Comparison of ENCODE assay signal across 17 mouse cellular contexts in genomic region chr12:117914613-117915245, GRCm38 (mm10).
DNase-seq lines count a peak whose midpoint lies in the region; ATAC-seq and TF ChIP-seq lines count a peak whose summit lies in the region.
"Had no signal": no experiment of that assay in that cellular context is flagged by ENCODE, and none has a peak within 500 bp of the region (broad histone marks: within the 10 kb centered on the region; RNA-seq: fewer than 3 reads in every experiment).

No protein-coding gene starts in this region.

- no peak for TF ChIP-seq POLR2A in brain, embryonic 14.5 days (IDR thresholded peaks at IDR 0.05; ENCODE audit: borderline replicate concordance, extremely low read depth, insufficient read depth, insufficient read length, poor library complexity, severe bottlenecking)

- H3K4me1 ChIP-seq in limb, embryonic 13.5 days, result peaks cover 22% of the 10 kb centered on the region
- H3K4me1 ChIP-seq in limb, embryonic 10.5 days, result peaks cover 19% of the 10 kb centered on the region
- peaks cover 29% of the 10 kb centered on the region for H3K4me1 ChIP-seq in hindbrain, embryonic 13.5 days (replicated peaks)
- H3K4me1 ChIP-seq in kidney, postnatal 0 days (replicated peaks; ENCODE audit: insufficient read depth, low read length), result no peaks in the 10 kb centered on the region
- no peaks in the 10 kb centered on the region for H3K4me1 ChIP-seq in liver, embryonic 12.5 days
- H3K4me1 ChIP-seq: stomach, embryonic 15.5 days had no signal

- no peaks in the 10 kb centered on the region for H3K36me3 ChIP-seq in limb, embryonic 13.5 days
- H3K36me3 ChIP-seq in limb, embryonic 10.5 days, result no peaks in the 10 kb centered on the region
- no peaks in the 10 kb centered on the region for H3K36me3 ChIP-seq in hindbrain, embryonic 13.5 days
- H3K36me3 ChIP-seq in kidney, postnatal 0 days (ENCODE audit: insufficient read depth, low read length), result no peaks in the 10 kb centered on the region
- H3K36me3 ChIP-seq in liver, embryonic 12.5 days, result no peaks in the 10 kb centered on the region
- H3K36me3 ChIP-seq: stomach, embryonic 15.5 days had no signal

- H3K9me3 ChIP-seq in limb, embryonic 13.5 days, result no peaks in the 10 kb centered on the region
- H3K9me3 ChIP-seq in limb, embryonic 10.5 days (replicated peaks), result no peaks in the 10 kb centered on the region
- H3K9me3 ChIP-seq in hindbrain, embryonic 13.5 days, result no peaks in the 10 kb centered on the region
- H3K9me3 ChIP-seq in kidney, postnatal 0 days (replicated peaks; ENCODE audit: low read length), result no peaks in the 10 kb centered on the region
- no peaks in the 10 kb centered on the region for H3K9me3 ChIP-seq in liver, embryonic 12.5 days (replicated peaks)
- H3K9me3 ChIP-seq: stomach, embryonic 15.5 days had no signal

- H3K27me3 ChIP-seq in limb, embryonic 13.5 days, result no peaks in the 10 kb centered on the region
- H3K27me3 ChIP-seq in limb, embryonic 10.5 days (ENCODE audit: low read depth, poor library complexity, severe bottlenecking), result peaks cover 7% of the 10 kb centered on the region; the same call in 1 of the 2 replicates
- no peaks in the 10 kb centered on the region for H3K27me3 ChIP-seq in hindbrain, embryonic 13.5 days
- H3K27me3 ChIP-seq in kidney, postnatal 0 days (ENCODE audit: insufficient read depth, low read length), result no peaks in the 10 kb centered on the region
- no peaks in the 10 kb centered on the region for H3K27me3 ChIP-seq in liver, embryonic 12.5 days (replicated peaks)
- H3K27me3 ChIP-seq: stomach, embryonic 15.5 days had no signal

- no peak overlapping the region for H3K4me2 ChIP-seq in limb, embryonic 13.5 days (replicated peaks)
- H3K4me2 ChIP-seq in hindbrain, embryonic 13.5 days, result no peak overlapping the region
- H3K4me2 ChIP-seq in kidney, postnatal 0 days (ENCODE audit: low read length), result no peak overlapping the region
- no peak overlapping the region for H3K4me2 ChIP-seq in liver, embryonic 12.5 days
- H3K4me2 ChIP-seq: liver, embryonic 11.5 days; stomach, embryonic 15.5 days had no signal

- no peak overlapping the region for H3K9ac ChIP-seq in limb, embryonic 13.5 days
- H3K9ac ChIP-seq in hindbrain, embryonic 13.5 days, result no peak overlapping the region
- H3K9ac ChIP-seq in kidney, postnatal 0 days (ENCODE audit: low read depth, low read length), result no peak overlapping the region
- no peak overlapping the region for H3K9ac ChIP-seq in liver, embryonic 12.5 days
- H3K9ac ChIP-seq: stomach, embryonic 15.5 days had no signal

- 19% methylated on average over 10 of the region's 10 CpGs for WGBS in limb, embryonic 13.5 days
- 22% methylated on average over 10 of the region's 10 CpGs for WGBS in limb, embryonic 10.5 days
- 13% methylated on average over 10 of the region's 10 CpGs for WGBS in hindbrain, embryonic 13.5 days
- 15% methylated on average over 10 of the region's 10 CpGs for WGBS in kidney, postnatal 0 days
- WGBS in liver, embryonic 12.5 days (ENCODE audit: insufficient replicate concordance), result 53% methylated on average over 10 of the region's 10 CpGs

- no peak for DNase-seq in limb, embryonic 10.5 days (ENCODE audit: low spot score)
- DNase-seq in brain, embryonic 14.5 days (ENCODE audit: low read depth), result peak; percentile 31
- DNase-seq in kidney, postnatal 0 days (ENCODE audit: low spot score), result peak; percentile 10
- DNase-seq in thymus, adult 18-20 months, result no peak
- DNase-seq in heart, postnatal 10 days, result no peak
- DNase-seq: cerebellum, postnatal 14 days; gastrocnemius, adult 2 months; heart, adult 2 months; heart, postnatal 4 days; lung, postnatal 14 days; thymus, postnatal 36 days had no signal

- ATAC-seq in limb, embryonic 13.5 days (ENCODE audit: low FRiP score, low read depth), result 0 out of 2 replicates have a peak, but pooled peaks have one; percentile 28
- peak; percentile 39; the same call in 1 of the 2 replicates for ATAC-seq in hindbrain, embryonic 13.5 days (ENCODE audit: low FRiP score)
- ATAC-seq in kidney, postnatal 0 days (replicated peaks; ENCODE audit: low FRiP score, low read depth), result no peak
- ATAC-seq in liver, embryonic 12.5 days, result no peak

- no peak overlapping the region for H3K4me3 ChIP-seq in limb, embryonic 13.5 days
- no peak overlapping the region for H3K4me3 ChIP-seq in limb, embryonic 10.5 days
- H3K4me3 ChIP-seq in hindbrain, embryonic 13.5 days, result no peak overlapping the region
- no peak overlapping the region for H3K4me3 ChIP-seq in kidney, postnatal 0 days (replicated peaks; ENCODE audit: low read depth, low read length)
- H3K4me3 ChIP-seq in liver, embryonic 12.5 days, result no peak overlapping the region
- H3K4me3 ChIP-seq: gastrocnemius, adult 2 months; heart, adult 2 months; myocyte; stomach, embryonic 15.5 days had no signal

- no peak for TF ChIP-seq CTCF in brain, embryonic 14.5 days (IDR thresholded peaks at IDR 0.05; ENCODE audit: borderline replicate concordance, extremely low read depth, insufficient read depth, insufficient read length)
- TF ChIP-seq CTCF in kidney, postnatal 0 days (IDR thresholded peaks at IDR 0.05; ENCODE audit: low read depth), result no peak

- no peak overlapping the region for H3K27ac ChIP-seq in limb, embryonic 13.5 days
- no peak overlapping the region for H3K27ac ChIP-seq in limb, embryonic 10.5 days
- H3K27ac ChIP-seq in hindbrain, embryonic 13.5 days, result no peak overlapping the region
- H3K27ac ChIP-seq in kidney, postnatal 0 days, result peak overlapping the region; percentile 55; the same call in 1 of the 2 replicates
- no peak overlapping the region for H3K27ac ChIP-seq in liver, embryonic 12.5 days
- H3K27ac ChIP-seq: gastrocnemius, adult 2 months; heart, adult 2 months; stomach, embryonic 15.5 days had no signal

- intact Hi-C loops in heart, postnatal 10 days (cut with DNase I), result no loop called here

Comparison
In these comparisons a context has a peak if more than half of its experiments do, and no peak if none do; other contexts are left out.
1. ATAC-seq: peak in limb, embryonic 13.5 days (single experiment) and hindbrain, embryonic 13.5 days (single experiment); none in kidney, postnatal 0 days (single experiment) and liver, embryonic 12.5 days (single experiment).
2. DNase-seq: peak in brain, embryonic 14.5 days (single experiment) and kidney, postnatal 0 days (single experiment); none in limb, embryonic 10.5 days (single experiment), thymus, adult 18-20 months (0 of 2) and heart, postnatal 10 days (0 of 2).